Mouse (Mus musculus): Measurements from ENCODE around the gene Rnf168. TPM values are rescaled to one million over a fixed set of nuclear protein-coding genes. Genes with fewer than 3 reads are reported as not detected.

Gene Rnf168
- polyA plus RNA-seq, 1 experiment from 2014 or later, result 23.9 TPM

- H3K36me3 ChIP-seq (ENCODE audit: control insufficient read depth, insufficient read depth, low read length), result peaks cover 3% of the 10 kb centered on the region; the same call in 1 of the 2 replicates
- no peak overlapping the region for H3K27ac ChIP-seq (ENCODE audit: low read depth, low read length)
- ATAC-seq (ENCODE audit: low FRiP score) (no peak), DNase-seq (ENCODE audit: low spot score, missing footprints) (no peak)
- no peak overlapping the region for H3K9ac ChIP-seq (ENCODE audit: low read length)
- no peaks in the 10 kb centered on the region for H3K27me3 ChIP-seq (ENCODE audit: control insufficient read depth, insufficient read depth, low read length)
- WGBS, result 59% methylated on average over 1 of the region's 1 CpGs
- H3K4me1 ChIP-seq (ENCODE audit: control insufficient read depth, insufficient read depth, low read length), result no peaks in the 10 kb centered on the region
- no peak overlapping the region for H3K4me2 ChIP-seq
- no peaks in the 10 kb centered on the region for H3K9me3 ChIP-seq (ENCODE audit: control insufficient read depth, low read length)
- no peak overlapping the region for H3K4me3 ChIP-seq (ENCODE audit: low read depth, low read length)
Measured at GRCm38 (mm10) chr16:32303046-32303445, 25.8 kb downstream of the Rnf168 start.

- no peak for ATAC-seq (ENCODE audit: low FRiP score)
- WGBS, result 94% methylated on average over 7 of the region's 7 CpGs
- no peak overlapping the region for H3K27ac ChIP-seq (ENCODE audit: low read depth, low read length)
Measured at GRCm38 (mm10) chr16:32303886-32304285, 26.6 kb downstream of the Rnf168 start.

GRCm38 (mm10) chr16:32311970-32312369 lies 34.7 kb downstream of the Rnf168 start:
- WGBS, result 83% methylated on average over 4 of the region's 4 CpGs
- H3K9ac ChIP-seq (ENCODE audit: low read length), result no peak overlapping the region
- no peaks in the 10 kb centered on the region for H3K27me3 ChIP-seq (ENCODE audit: control insufficient read depth, insufficient read depth, low read length)
- DNase-seq (ENCODE audit: low spot score, missing footprints), result no peak
- H3K27ac ChIP-seq (ENCODE audit: low read depth, low read length), result no peak overlapping the region
- no peak overlapping the region for H3K4me2 ChIP-seq
- no peaks in the 10 kb centered on the region for H3K4me1 ChIP-seq (ENCODE audit: control insufficient read depth, insufficient read depth, low read length)
- H3K36me3 ChIP-seq (ENCODE audit: control insufficient read depth, insufficient read depth, low read length), result no peaks in the 10 kb centered on the region
- H3K9me3 ChIP-seq (ENCODE audit: control insufficient read depth, low read length), result no peaks in the 10 kb centered on the region
- ATAC-seq (ENCODE audit: low FRiP score), result no peak
- H3K4me3 ChIP-seq (ENCODE audit: low read depth, low read length), result no peak overlapping the region

More at GRCm38 (mm10) chr16:32303886-32304285, 26.6 kb downstream of the Rnf168 start:
- Histone ChIP-seq H3K9ac (ENCODE audit: low read length) (no peak overlapping the region), H3K4me1 (ENCODE audit: control insufficient read depth, insufficient read depth, low read length) (no peaks in the 10 kb centered on the region), H3K36me3 (ENCODE audit: control insufficient read depth, insufficient read depth, low read length) (peaks cover 3% of the 10 kb centered on the region; the same call in 1 of the 2 replicates), H3K4me3 (ENCODE audit: low read depth, low read length) (no peak overlapping the region), H3K9me3 (ENCODE audit: control insufficient read depth, low read length) (no peaks in the 10 kb centered on the region), H3K27me3 (ENCODE audit: control insufficient read depth, insufficient read depth, low read length) (no peaks in the 10 kb centered on the region), H3K4me2 (no peak overlapping the region)
- no peak for DNase-seq (ENCODE audit: low spot score, missing footprints)

GRCm38 (mm10) chr16:32312386-32312785 lies 35.1 kb downstream of the Rnf168 start:
- Histone ChIP-seq H3K27ac (ENCODE audit: low read depth, low read length) (no peak overlapping the region), H3K9ac (ENCODE audit: low read length) (no peak overlapping the region), H3K4me3 (ENCODE audit: low read depth, low read length) (no peak overlapping the region), H3K4me2 (no peak overlapping the region), H3K9me3 (ENCODE audit: control insufficient read depth, low read length) (no peaks in the 10 kb centered on the region), H3K27me3 (ENCODE audit: control insufficient read depth, insufficient read depth, low read length) (no peaks in the 10 kb centered on the region), H3K4me1 (ENCODE audit: control insufficient read depth, insufficient read depth, low read length) (no peaks in the 10 kb centered on the region), H3K36me3 (ENCODE audit: control insufficient read depth, insufficient read depth, low read length) (no peaks in the 10 kb centered on the region)
- ATAC-seq (ENCODE audit: low FRiP score) (no peak), DNase-seq (ENCODE audit: low spot score, missing footprints) (no peak)
- 64% methylated on average over 5 of the region's 5 CpGs for WGBS

GRCm38 (mm10) chr16:32312859-32313258 lies 35.6 kb downstream of the Rnf168 start:
- no peak overlapping the region for H3K9ac ChIP-seq (ENCODE audit: low read length)
- ATAC-seq (ENCODE audit: low FRiP score) (no peak), DNase-seq (ENCODE audit: low spot score, missing footprints) (no peak)
- H3K4me3 ChIP-seq (ENCODE audit: low read depth, low read length), result no peak overlapping the region
- H3K36me3 ChIP-seq (ENCODE audit: control insufficient read depth, insufficient read depth, low read length), result no peaks in the 10 kb centered on the region
- H3K27ac ChIP-seq (ENCODE audit: low read depth, low read length), result no peak overlapping the region
- H3K4me2 ChIP-seq, result no peak overlapping the region
- no peaks in the 10 kb centered on the region for H3K4me1 ChIP-seq (ENCODE audit: control insufficient read depth, insufficient read depth, low read length)
- H3K27me3 ChIP-seq (ENCODE audit: control insufficient read depth, insufficient read depth, low read length), result no peaks in the 10 kb centered on the region
- 69% methylated on average over 4 of the region's 4 CpGs for WGBS
- H3K9me3 ChIP-seq (ENCODE audit: control insufficient read depth, low read length), result no peaks in the 10 kb centered on the region

- WGBS, result 84% methylated on average over 2 of the region's 2 CpGs
- Histone ChIP-seq H3K9ac (ENCODE audit: low read length) (no peak overlapping the region), H3K4me2 (no peak overlapping the region), H3K4me3 (ENCODE audit: low read depth, low read length) (no peak overlapping the region), H3K27me3 (ENCODE audit: control insufficient read depth, insufficient read depth, low read length) (no peaks in the 10 kb centered on the region), H3K36me3 (ENCODE audit: control insufficient read depth, insufficient read depth, low read length) (no peaks in the 10 kb centered on the region), H3K9me3 (ENCODE audit: control insufficient read depth, low read length) (no peaks in the 10 kb centered on the region), H3K4me1 (ENCODE audit: control insufficient read depth, insufficient read depth, low read length) (no peaks in the 10 kb centered on the region), H3K27ac (ENCODE audit: low read depth, low read length) (no peak overlapping the region)
- DNase-seq (ENCODE audit: low spot score, missing footprints) (no peak), ATAC-seq (ENCODE audit: low FRiP score) (no peak)
Measured at GRCm38 (mm10) chr16:32316601-32317000, 39.3 kb downstream of the Rnf168 start.

- 44% methylated on average over 7 of the region's 7 CpGs for WGBS
- Histone ChIP-seq H3K4me1 (ENCODE audit: control insufficient read depth, insufficient read depth, low read length) (no peaks in the 10 kb centered on the region), H3K9ac (ENCODE audit: low read length) (no peak overlapping the region), H3K36me3 (ENCODE audit: control insufficient read depth, insufficient read depth, low read length) (no peaks in the 10 kb centered on the region), H3K9me3 (ENCODE audit: control insufficient read depth, low read length) (no peaks in the 10 kb centered on the region), H3K27ac (ENCODE audit: low read depth, low read length) (no peak overlapping the region), H3K4me3 (ENCODE audit: low read depth, low read length) (no peak overlapping the region), H3K4me2 (no peak overlapping the region), H3K27me3 (ENCODE audit: control insufficient read depth, insufficient read depth, low read length) (no peaks in the 10 kb centered on the region)
- DNase-seq (ENCODE audit: low spot score, missing footprints) (no peak), ATAC-seq (ENCODE audit: low FRiP score) (no peak)
Measured at GRCm38 (mm10) chr16:32323953-32324352, 46.7 kb downstream of the Rnf168 start.

GRCm38 (mm10) chr16:32330876-32331670 lies 53.8 kb downstream of the Rnf168 start:
- no peak for ATAC-seq (ENCODE audit: low FRiP score)

GRCm38 (mm10) chr16:32332040-32332555 lies 54.8 kb downstream of the Rnf168 start, which contains the start of gene Ubxn7:
Gene Ubxn7 (plus strand): TSS chr16:32332257.
- H3K4me3 ChIP-seq (ENCODE audit: low read depth, low read length), result peak within 1 kb of the TSS; percentile 97
- H3K36me3 ChIP-seq (ENCODE audit: control insufficient read depth, insufficient read depth, low read length), result no peaks in the 10 kb centered on the region
- H3K27me3 ChIP-seq (ENCODE audit: control insufficient read depth, insufficient read depth, low read length), result no peaks in the 10 kb centered on the region
- peak; percentile 100 for DNase-seq (ENCODE audit: low spot score, missing footprints)
- no peaks in the 10 kb centered on the region for H3K9me3 ChIP-seq (ENCODE audit: control insufficient read depth, low read length)
- H3K4me1 ChIP-seq (ENCODE audit: control insufficient read depth, insufficient read depth, low read length), result no peaks in the 10 kb centered on the region
- WGBS, result 0% methylated on average over 52 of the region's 52 CpGs
- H3K9ac ChIP-seq (ENCODE audit: low read length), result peak within 1 kb of the TSS; percentile 96
- peak; percentile 96 for ATAC-seq (ENCODE audit: low FRiP score)
- peak within 1 kb of the TSS; percentile 52 for H3K4me2 ChIP-seq
- H3K27ac ChIP-seq (ENCODE audit: low read depth, low read length), result peak within 1 kb of the TSS; percentile 92

More at GRCm38 (mm10) chr16:32330876-32331670, 53.8 kb downstream of the Rnf168 start:
- H3K36me3 ChIP-seq (ENCODE audit: control insufficient read depth, insufficient read depth, low read length), result no peaks in the 10 kb centered on the region
- H3K4me2 ChIP-seq, result peak overlapping the region; percentile 37; the same call in 1 of the 2 replicates
- H3K9me3 ChIP-seq (ENCODE audit: control insufficient read depth, low read length), result no peaks in the 10 kb centered on the region
- peak; percentile 74 for DNase-seq (ENCODE audit: low spot score, missing footprints)
- H3K9ac ChIP-seq (ENCODE audit: low read length), result no peak overlapping the region
- peak overlapping the region; percentile 97 for H3K4me3 ChIP-seq (ENCODE audit: low read depth, low read length)
- H3K27me3 ChIP-seq (ENCODE audit: control insufficient read depth, insufficient read depth, low read length), result no peaks in the 10 kb centered on the region
- H3K4me1 ChIP-seq (ENCODE audit: control insufficient read depth, insufficient read depth, low read length), result no peaks in the 10 kb centered on the region
- H3K27ac ChIP-seq (ENCODE audit: low read depth, low read length), result no peak overlapping the region
- WGBS, result 66% methylated on average over 9 of the region's 9 CpGs
